Mouse (Mus musculus) bone marrow macrophage, adult 2 months (primary cell): ENCODE results near the gene Myl6b.

ENCODE experiments used
- CTCF ChIP-seq: IDR thresholded peaks from 2 replicates; pipeline ENCODE4 v1.5.1; 2012; ENCODE audit warnings: low read depth, mild to moderate bottlenecking, low read length, moderate library complexity
- POLR2A ChIP-seq: IDR thresholded peaks from 2 replicates; pipeline ENCODE4 v1.6.1; 2012; ENCODE audit warnings: mild to moderate bottlenecking, low read depth, low read length, borderline replicate concordance

DNA sequence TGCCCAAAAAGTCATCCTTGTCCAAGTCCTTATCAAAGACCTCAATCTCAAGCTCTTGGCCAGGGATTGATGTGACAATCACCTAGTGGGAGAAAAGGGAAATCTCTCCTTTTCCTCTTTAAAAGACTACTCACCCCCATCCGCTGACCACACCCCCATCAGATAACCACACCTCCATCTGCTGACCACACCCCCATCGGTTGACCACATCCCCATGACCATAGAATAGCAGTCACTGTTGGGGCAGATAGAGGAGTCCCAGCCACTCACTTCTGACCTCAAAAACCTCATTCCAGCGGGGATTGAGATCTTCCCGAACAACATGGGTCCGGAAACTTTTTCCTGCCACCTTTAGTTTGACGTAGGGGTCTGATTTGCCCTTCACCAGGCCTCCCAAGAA lies 18.2 kb upstream of the Myl6b start:
- TF ChIP-seq CTCF, result no peak
- no peak for TF ChIP-seq POLR2A
